Mouse (Mus musculus): ENCODE measurements around the gene Rpl36a.

- TF ChIP-seq CTCF (IDR thresholded peaks at IDR 0.05) (no peak), POLR2A (IDR thresholded peaks at IDR 0.05; ENCODE audit: insufficient read depth, low read depth, low read length) (no peak), EP300 (IDR thresholded peaks at IDR 0.05; ENCODE audit: insufficient read depth, low read depth, low read length) (no peak)
Observed at GRCm38 (mm10) chrX:134621685-134622084, 36.2 kb downstream of the Rpl36a start.
